Comparison of ENCODE assay signal across 1 mouse cellular context in the genomic region with DNA sequence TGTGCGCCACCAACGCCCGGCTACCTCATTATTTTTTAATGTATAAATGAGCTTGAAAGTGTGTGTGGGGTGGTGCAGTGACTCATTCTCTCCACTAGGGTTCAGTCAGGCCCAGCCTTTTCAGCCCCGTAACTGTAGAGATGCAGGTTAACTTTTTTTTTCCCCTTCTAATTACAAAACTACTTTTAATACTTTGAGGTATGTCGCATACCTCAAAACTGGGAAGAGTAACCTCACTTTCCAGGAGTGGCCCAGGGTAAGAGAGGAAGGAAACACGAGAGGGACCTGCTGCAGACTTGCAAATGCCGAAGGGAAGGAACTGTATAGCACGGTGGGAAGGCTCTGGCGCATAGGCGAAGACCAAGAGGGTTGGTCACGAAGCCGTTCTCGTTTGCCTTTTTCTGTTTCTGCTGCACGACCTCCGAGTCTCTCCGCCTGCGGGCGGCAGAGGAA.
TF ChIP-seq lines count a peak whose summit lies in the region.

No protein-coding gene starts in this region.

TF ChIP-seq in CH12.LX, 34 proteins besides CTCF, POLR2A, EP300 and RAD21:
- TF ChIP-seq JUN (IDR thresholded peaks at IDR 0.05; ENCODE audit: insufficient read depth, low read depth, low read length), result no peak
- TF ChIP-seq ZNF384 (IDR thresholded peaks at IDR 0.05; ENCODE audit: low read depth, low read length), result peak; percentile 87
- TF ChIP-seq SMC3 (IDR thresholded peaks at IDR 0.05; ENCODE audit: low read depth, low read length), result peak; percentile 50
- peak; percentile 63 for TF ChIP-seq JUND (conservative IDR thresholded peaks at IDR 0.05; ENCODE audit: low read depth, low read length)
- peak; percentile 82 for TF ChIP-seq TBP (conservative IDR thresholded peaks at IDR 0.05; ENCODE audit: low read depth, low read length)
